ENCODE assay signal across 8 mouse cellular contexts in genomic region chr16:91269468-91270211, GRCm38 (mm10). TPM values are rescaled to one million over a fixed set of nuclear protein-coding genes. Genes with fewer than 3 reads are reported as not detected.
A peak's percentile ranks its signal among the peaks of the same experiment; 100 is the strongest.
DNase-seq lines count a peak whose midpoint lies in the region; ATAC-seq and TF ChIP-seq lines count a peak whose summit lies in the region.

Gene Olig1, plus strand, starts transcription at chr16:91269772.

- DNase-seq in ZHBTc4 (ENCODE audit: low read depth, low spot score) (peak; percentile 90), MN1 (ENCODE audit: low spot score) (no peak)
- DNase-seq in cerebellum, adult 9-10 months = peak; percentile 33
- peak; percentile 71 to 76 for DNase-seq in frontal cortex, postnatal 14 days (ENCODE audit: low spot score in 2 of 2)
- DNase-seq in hindbrain, embryonic 11.5 days (ENCODE audit: low spot score) = peak; percentile 62
- peak; percentile 80 to 85 for DNase-seq in layer of hippocampus, postnatal 36 days
- peak; percentile 27 for DNase-seq in lung, postnatal 0 days (ENCODE audit: low spot score)
- DNase-seq in right cerebral cortex, adult 2 months (ENCODE audit: low spot score in 2 of 2) = peak; percentile 71 to 73

- peak within 1 kb of the TSS; percentile 52 for H3K4me2 ChIP-seq in hindbrain, embryonic 11.5 days (replicated peaks; ENCODE audit: low read depth, low read length)
- H3K4me2 ChIP-seq in lung, postnatal 0 days (replicated peaks; ENCODE audit: low read depth, low read length) = peak within 1 kb of the TSS; percentile 42

- ATAC-seq in hindbrain, embryonic 11.5 days (ENCODE audit: low FRiP score) = peak; percentile 86
- ATAC-seq in lung, postnatal 0 days = peak; percentile 85

- H3K9me3 ChIP-seq in hindbrain, embryonic 11.5 days (ENCODE audit: control insufficient read depth, low read length) = no peaks in the 10 kb centered on the region
- no peaks in the 10 kb centered on the region for H3K9me3 ChIP-seq in lung, postnatal 0 days (ENCODE audit: low read length)

- no peak within 1 kb of the TSS for H3K27ac ChIP-seq in hindbrain, embryonic 11.5 days (ENCODE audit: low read depth, low read length)
- H3K27ac ChIP-seq in lung, postnatal 0 days (ENCODE audit: low read length) = no peak within 1 kb of the TSS

- no peak within 1 kb of the TSS for H3K9ac ChIP-seq in hindbrain, embryonic 11.5 days (ENCODE audit: low read depth, low read length)
- H3K9ac ChIP-seq in lung, postnatal 0 days (replicated peaks; ENCODE audit: low read depth) = no peak within 1 kb of the TSS

- H3K27me3 ChIP-seq in hindbrain, embryonic 11.5 days (ENCODE audit: control insufficient read depth, insufficient read depth, low read length) = peaks cover 92% of the 10 kb centered on the region
- peaks cover 59% of the 10 kb centered on the region for H3K27me3 ChIP-seq in lung, postnatal 0 days (replicated peaks; ENCODE audit: insufficient read depth, low read length)

- WGBS in hindbrain, embryonic 11.5 days = under 1% methylated on average over 59 of the region's 64 CpGs
- WGBS in lung, postnatal 0 days = 3% methylated on average over 62 of the region's 64 CpGs

- no peak for TF ChIP-seq CTCF in lung, postnatal 0 days (IDR thresholded peaks at IDR 0.05)

- H3K36me3 ChIP-seq in hindbrain, embryonic 11.5 days (ENCODE audit: control insufficient read depth, insufficient read depth, low read length) = no peaks in the 10 kb centered on the region
- no peaks in the 10 kb centered on the region for H3K36me3 ChIP-seq in lung, postnatal 0 days (ENCODE audit: insufficient read depth, low read length)

- peaks cover 4% of the 10 kb centered on the region; the same call in 1 of the 2 replicates for H3K4me1 ChIP-seq in hindbrain, embryonic 11.5 days (replicated peaks; ENCODE audit: control insufficient read depth, insufficient read depth, low read length)
- no peaks in the 10 kb centered on the region for H3K4me1 ChIP-seq in lung, postnatal 0 days (ENCODE audit: insufficient read depth, low read depth, low read length)

- peak within 1 kb of the TSS; percentile 33 for H3K4me3 ChIP-seq in hindbrain, embryonic 11.5 days (ENCODE audit: low read depth, low read length)
- peak within 1 kb of the TSS; percentile 19; the same call in 1 of the 2 replicates for H3K4me3 ChIP-seq in lung, postnatal 0 days (ENCODE audit: low read depth, low read length)

- TF ChIP-seq EP300 in lung, postnatal 0 days (IDR thresholded peaks at IDR 0.05) = no peak

RNA-seq across cellular contexts. Expression of gene Olig1, which starts in this region (rescaled TPM):
- 0.40 and 0.84 TPM in 2 replicates for polyA plus RNA-seq in hindbrain, embryonic 11.5 days (2014; fragmentation: Nextera tagmentation; extraction: Ambion mirVana)
- 100 to 1,000 TPM; 128 to 134 TPM for total RNA-seq in layer of hippocampus, postnatal 36 days (2021)
- polyA plus RNA-seq in lung, postnatal 0 days (2015; fragmentation: Nextera tagmentation; extraction: Ambion mirVana) = not detected in 2 replicates

Comparison
In these comparisons a context has a peak if more than half of its experiments do, and no peak if none do; other contexts are left out.
1. Peak in DNase-seq, ATAC-seq, H3K4me3 ChIP-seq and H3K4me2 ChIP-seq in hindbrain, embryonic 11.5 days; RNA of the gene not detected or under 1 TPM.
2. Peak in DNase-seq, ATAC-seq, H3K4me3 ChIP-seq and H3K4me2 ChIP-seq in lung, postnatal 0 days; RNA of the gene not detected or under 1 TPM.